Mouse (Mus musculus) ovary, adult 18-20 months (tissue): ENCODE measurements around the gene Pwwp2b.

Experiments
- DNase-seq: peaks from one replicate; pipeline ENCODE4 v3.0.0; 2022; ENCODE audit warnings: low spot score, mixed read lengths

Gene Pwwp2b

GRCm38 (mm10) chr7:139224725-139225124 lies 23.6 kb upstream of the Pwwp2b start:
- no peak for DNase-seq

GRCm38 (mm10) chr7:139226416-139226815 lies 21.9 kb upstream of the Pwwp2b start:
- DNase-seq: no peak

GRCm38 (mm10) chr7:139228447-139229171 lies 19.7 kb upstream of the Pwwp2b start:
- no peak for DNase-seq

GRCm38 (mm10) chr7:139229837-139230236 lies 18.4 kb upstream of the Pwwp2b start:
- DNase-seq: no peak

DNA sequence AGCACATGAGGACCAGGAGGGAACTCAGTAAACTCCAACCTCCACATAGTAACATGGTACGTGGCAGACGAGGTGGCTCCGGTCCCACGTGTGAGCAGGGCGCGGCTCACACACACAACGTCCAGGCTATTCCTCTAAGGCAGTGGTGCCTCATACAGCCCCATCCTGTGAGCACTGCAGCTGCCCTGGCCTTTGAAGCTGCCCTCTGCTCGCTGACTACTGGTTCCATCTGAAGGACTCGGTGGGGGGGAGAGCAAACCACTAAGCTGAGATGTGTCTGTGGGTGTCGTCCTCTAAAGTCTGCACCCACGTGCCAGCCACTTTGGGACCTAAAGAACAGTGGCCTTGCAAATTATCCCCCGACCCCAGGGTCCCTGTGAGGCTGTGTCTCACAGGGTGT lies 18.0 kb upstream of the Pwwp2b start:
- DNase-seq: no peak

- DNase-seq: peak; percentile 81
These were observed 14.6 kb upstream of the Pwwp2b start for GRCm38 (mm10) chr7:139233714-139234113.

DNA sequence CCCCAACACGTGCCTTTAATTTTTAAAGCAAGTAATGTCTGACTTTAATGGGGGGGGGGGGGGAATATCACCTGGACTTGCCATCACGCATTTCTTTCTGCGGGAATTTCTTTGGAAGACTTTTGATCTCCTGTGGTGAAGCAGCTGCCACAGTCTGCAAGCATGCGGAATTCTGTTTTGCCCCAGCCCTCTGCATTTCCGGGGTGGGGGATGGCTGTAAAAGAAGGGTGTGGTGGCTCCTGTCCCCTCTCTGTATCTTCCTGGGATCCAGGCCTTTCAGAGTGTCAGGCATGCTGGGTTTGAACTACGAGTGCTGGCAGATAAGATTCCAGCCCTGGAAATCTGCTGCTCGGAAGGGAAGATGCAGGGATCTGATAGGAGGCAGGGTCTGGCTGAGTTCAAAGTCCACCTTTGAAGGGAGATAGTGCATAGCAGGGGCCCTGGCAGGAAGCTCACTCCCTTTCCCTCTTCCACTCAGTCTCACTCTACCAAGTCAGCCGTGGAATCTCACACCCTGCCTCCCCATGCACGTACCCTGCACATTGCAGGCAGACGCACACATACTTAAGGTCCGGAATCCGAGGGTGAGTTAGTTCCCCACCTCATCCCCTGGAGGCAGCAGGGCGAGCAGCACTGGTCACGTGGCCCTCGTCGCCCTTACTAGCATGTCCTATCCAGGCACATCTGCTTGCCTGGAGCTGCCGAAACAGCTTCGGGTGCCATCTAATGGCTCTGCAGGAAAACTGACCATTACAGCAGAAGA lies 13.7 kb upstream of the Pwwp2b start:
- peak; percentile 65 for DNase-seq

GRCm38 (mm10) chr7:139235651-139236358 lies 12.5 kb upstream of the Pwwp2b start:
- no peak for DNase-seq

DNA sequence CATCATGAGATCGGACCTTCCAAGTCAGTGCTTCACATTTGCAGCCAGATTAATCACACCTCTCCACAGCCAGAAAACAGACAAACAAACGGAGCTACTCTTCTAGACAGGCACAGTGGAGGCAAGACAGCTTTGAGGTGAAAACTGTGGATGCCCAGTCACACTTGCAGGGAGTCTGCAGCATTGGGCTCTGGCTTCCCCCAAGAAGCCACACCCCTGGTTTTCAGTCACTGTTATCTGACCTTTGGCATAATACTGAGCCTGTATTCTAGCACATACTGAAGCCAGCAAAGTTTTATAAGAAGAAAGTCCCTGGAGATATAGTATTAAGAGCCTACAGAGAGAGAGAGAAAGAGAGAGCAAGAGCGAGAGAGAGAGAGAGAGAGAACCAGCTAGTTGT lies 8.8 kb upstream of the Pwwp2b start:
- no peak for DNase-seq

DNA sequence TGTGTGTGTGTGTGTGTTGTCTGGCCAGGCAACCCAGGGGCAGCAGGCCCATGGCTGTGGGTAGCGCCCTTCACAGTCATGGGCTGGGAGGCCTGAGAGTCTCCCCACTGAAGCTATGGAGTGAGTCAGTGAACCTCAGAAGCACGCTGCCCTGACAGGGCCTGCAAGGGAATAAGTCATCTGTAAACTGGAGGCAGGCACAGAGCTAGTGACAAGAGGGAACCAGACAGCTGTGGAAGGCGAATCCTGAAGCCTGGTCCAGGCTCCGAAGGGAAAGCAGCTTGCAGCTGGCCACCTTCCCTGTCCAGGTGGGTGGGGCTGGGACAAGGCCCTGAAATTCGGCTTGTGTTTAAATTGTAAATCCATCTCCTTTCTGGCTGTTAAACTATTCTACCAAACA lies 2.2 kb upstream of the Pwwp2b start:
- no peak for DNase-seq

- DNase-seq: peak; percentile 47
These were observed 1.1 kb upstream of the Pwwp2b start for GRCm38 (mm10) chr7:139246931-139247880.

- peak; percentile 31 for DNase-seq
These were observed 528 bp downstream of the Pwwp2b start for GRCm38 (mm10) chr7:139248615-139249405.

DNA sequence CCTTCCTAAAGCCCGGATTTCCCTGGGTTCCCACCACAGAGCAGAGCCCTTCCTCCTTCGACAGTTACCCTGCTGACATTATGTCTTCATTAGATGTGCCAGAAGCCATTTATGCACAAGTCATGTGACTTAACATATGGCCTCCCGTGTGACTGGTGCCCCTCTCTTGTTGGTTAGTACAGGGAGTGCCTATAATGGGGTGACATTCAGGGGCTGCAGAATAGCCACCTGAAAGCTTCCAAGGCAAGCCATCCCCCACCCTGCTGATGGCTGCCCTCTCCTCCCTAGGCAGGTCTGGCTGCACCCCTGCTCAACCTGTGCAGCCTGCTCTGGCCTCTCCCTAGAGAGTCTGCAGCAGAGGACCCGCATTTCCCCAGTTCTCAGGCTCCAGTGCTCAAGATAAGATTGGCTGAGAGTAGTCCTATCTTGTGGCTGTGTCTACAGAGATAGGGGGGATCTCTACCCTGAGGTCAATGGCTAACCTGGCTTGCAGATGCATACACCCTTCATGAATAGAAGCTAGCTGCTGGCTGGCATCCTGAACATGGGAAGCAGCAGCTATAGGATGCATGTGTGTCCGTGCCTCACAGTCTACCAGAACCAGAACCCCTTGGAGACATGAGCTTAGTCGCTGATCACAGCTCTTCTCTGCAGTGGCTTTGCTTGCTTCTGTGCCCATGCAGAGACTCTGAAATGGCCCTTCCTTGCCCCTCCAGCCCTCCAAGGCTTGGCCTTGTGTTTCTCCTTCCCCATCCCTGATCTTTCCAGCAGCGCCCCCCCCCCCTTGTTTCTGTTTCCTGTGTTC lies 1.3 kb downstream of the Pwwp2b start:
- no peak for DNase-seq

DNA sequence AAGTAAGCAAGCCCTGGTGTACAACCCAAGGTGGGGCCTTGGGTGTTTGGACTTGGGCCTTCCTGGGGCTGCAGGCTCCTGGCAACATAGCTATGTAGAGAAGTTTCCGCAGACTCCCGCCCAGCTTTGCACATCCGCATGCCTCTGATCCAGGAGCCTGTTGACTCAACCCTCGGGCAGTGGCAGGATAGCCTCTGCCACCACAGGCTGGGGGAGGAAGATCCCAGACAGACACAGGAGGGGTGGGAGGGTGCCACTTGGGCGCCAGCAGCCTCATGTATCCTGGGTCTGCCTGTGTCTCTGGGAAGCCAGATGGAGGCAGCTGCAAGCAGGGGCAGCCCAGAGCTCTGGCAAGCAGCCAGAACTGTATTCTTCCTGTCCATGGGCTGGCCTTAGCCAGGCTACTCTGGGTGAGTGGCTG lies 3.6 kb downstream of the Pwwp2b start:
- DNase-seq: peak; percentile 70

DNA sequence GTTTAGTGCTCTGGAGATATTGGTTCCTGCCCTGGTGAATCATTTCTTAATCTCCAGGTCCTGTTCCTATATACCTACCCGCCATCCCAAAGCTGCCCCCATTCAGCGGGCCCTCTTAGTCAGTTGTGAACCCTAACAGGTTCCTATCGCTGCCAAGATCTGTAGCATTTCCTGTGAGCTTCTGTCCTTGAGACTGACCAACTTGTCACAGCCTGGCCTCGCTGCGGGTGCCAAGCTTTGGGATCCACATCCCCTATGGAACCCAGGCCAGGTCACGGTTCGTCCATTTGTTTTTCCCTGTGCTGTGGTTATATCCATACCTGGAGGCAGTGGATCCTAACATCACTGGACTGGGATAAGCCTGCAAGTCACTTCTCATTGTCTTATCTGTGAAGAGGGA lies 4.3 kb downstream of the Pwwp2b start:
- DNase-seq: no peak

- DNase-seq: no peak
These were observed 4.7 kb downstream of the Pwwp2b start for GRCm38 (mm10) chr7:139252986-139253385.

DNA sequence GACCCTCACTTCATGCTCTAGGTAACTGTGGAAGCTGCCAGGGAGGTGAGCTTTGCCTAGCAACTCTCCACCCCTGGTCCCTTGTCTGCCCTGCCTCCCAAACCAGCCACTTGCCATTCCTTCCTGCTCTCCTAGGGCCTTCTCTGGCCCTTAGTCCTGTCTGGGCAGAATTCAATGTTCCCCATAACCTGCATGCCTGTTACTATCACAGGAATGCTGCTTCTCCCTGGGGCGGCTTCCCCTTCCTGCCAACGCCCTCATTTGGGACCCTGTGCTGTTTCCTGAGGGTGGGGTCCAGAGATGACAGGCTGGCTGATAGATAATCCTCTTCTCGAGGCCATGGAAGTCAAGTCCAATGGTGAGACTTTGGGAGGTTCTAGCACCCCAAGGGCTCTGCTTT lies 5.2 kb downstream of the Pwwp2b start:
- no peak for DNase-seq

GRCm38 (mm10) chr7:139254626-139255025 lies 6.3 kb downstream of the Pwwp2b start:
- DNase-seq: no peak

- DNase-seq: peak; percentile 31
These were observed 9.7 kb downstream of the Pwwp2b start for GRCm38 (mm10) chr7:139257752-139258542.
